Mouse (Mus musculus): ENCODE measurements around the gene Slc25a41.

DNA sequence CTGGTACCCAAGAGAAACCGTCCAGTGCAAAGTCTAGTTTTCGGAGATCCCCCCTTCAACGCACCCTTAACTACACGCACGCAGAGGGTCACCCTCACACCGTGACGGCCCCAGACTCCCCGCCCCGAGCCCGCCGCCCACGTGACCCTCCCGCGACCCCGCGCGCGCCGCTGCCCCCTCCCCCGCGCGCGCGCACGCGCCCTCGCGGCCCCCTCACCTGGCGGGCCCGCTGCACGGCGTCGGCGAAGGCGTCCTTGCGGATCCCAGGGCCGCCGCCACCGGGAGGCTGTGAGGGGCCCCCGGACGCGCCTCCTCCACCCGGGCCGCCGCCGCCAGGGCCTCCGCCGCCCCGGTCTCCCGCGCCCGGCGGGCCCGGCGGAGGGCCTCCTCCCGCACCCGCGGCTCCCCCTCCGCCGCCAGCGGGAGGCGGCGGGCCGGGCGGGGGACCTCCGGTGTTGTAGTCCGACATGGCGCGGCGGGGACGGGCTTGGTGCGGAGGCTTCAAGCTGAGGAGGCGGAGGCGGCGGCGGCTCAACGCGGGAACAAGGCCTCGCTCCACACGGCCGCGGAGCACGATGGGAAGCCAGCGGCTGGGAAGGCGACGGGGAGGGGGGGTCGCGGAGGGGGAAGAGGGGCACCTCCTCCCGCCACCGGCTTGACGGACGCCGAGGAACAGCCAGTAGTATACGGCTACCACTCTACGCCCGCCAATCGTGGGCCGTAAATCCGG is 10.4 kb downstream of the Slc25a41 start, which contains the start of gene Khsrp:
- TF ChIP-seq POLR2A (IDR thresholded peaks at IDR 0.05; ENCODE audit: borderline replicate concordance, insufficient read depth, low read length) (peak; percentile 70), CTCF (IDR thresholded peaks at IDR 0.05; ENCODE audit: borderline replicate concordance, insufficient read depth, low read depth, low read length) (no peak)

All from cerebellum, adult 2 months (tissue).